9 mouse cellular contexts compared by ENCODE assay signal in genomic region chr11:98771844-98772525, GRCm38 (mm10). TPM values are rescaled to one million over a fixed set of nuclear protein-coding genes. Genes with fewer than 3 reads are reported as not detected.
DNase-seq lines count a peak whose midpoint lies in the region; ATAC-seq lines count a peak whose summit lies in the region.
"Had no signal": no experiment of that assay in that cellular context is flagged by ENCODE, and none has a peak within 500 bp of the region (broad histone marks: within the 10 kb centered on the region; RNA-seq: fewer than 3 reads in every experiment).

No protein-coding gene starts in this region.

- no peaks in the 10 kb centered on the region for H3K27me3 ChIP-seq in kidney, embryonic 15.5 days
- no peaks in the 10 kb centered on the region for H3K27me3 ChIP-seq in neural tube, embryonic 15.5 days (replicated peaks)

- no peaks in the 10 kb centered on the region for H3K9me3 ChIP-seq in kidney, embryonic 15.5 days (replicated peaks)
- no peaks in the 10 kb centered on the region for H3K9me3 ChIP-seq in neural tube, embryonic 15.5 days (replicated peaks)

- 0 out of 2 replicates have a peak overlapping the region, but pooled peaks have one; percentile 57 for H3K27ac ChIP-seq in kidney, embryonic 15.5 days
- H3K27ac ChIP-seq in neural tube, embryonic 15.5 days (replicated peaks): no peak overlapping the region

- DNase-seq in kidney, postnatal 14 days: no peak
- DNase-seq in adrenal gland, postnatal 14 days: peak; percentile 49
- peak; percentile 64 for DNase-seq in gastrocnemius, postnatal 10 days
- peak; percentile 31 to 57 for DNase-seq in layer of hippocampus, postnatal 25 days (ENCODE audit: extremely low spot score in 1 of 2, low spot score in 1 of 2)
- DNase-seq: thymus, postnatal 4 days had no signal

- no peak overlapping the region for H3K4me2 ChIP-seq in kidney, embryonic 15.5 days
- H3K4me2 ChIP-seq in neural tube, embryonic 15.5 days: no peak overlapping the region

- peaks cover 21% of the 10 kb centered on the region for H3K36me3 ChIP-seq in kidney, embryonic 15.5 days
- peaks cover 29% of the 10 kb centered on the region for H3K36me3 ChIP-seq in neural tube, embryonic 15.5 days

- peaks cover 76% of the 10 kb centered on the region for H3K4me1 ChIP-seq in kidney, embryonic 15.5 days
- peaks cover 74% of the 10 kb centered on the region for H3K4me1 ChIP-seq in neural tube, embryonic 15.5 days

- H3K9ac ChIP-seq in kidney, embryonic 15.5 days: no peak overlapping the region
- no peak overlapping the region for H3K9ac ChIP-seq in neural tube, embryonic 15.5 days (replicated peaks)

- no peak for ATAC-seq in kidney, embryonic 15.5 days (replicated peaks; ENCODE audit: low FRiP score)
- ATAC-seq in megakaryocyte progenitor cell, adult 5-6 weeks (replicated peaks; ENCODE audit: poor library complexity): no peak
- no peak for ATAC-seq in neural tube, embryonic 15.5 days (ENCODE audit: low FRiP score)
- ATAC-seq in activated CD4-positive, CD25-positive, alpha-beta regulatory T cell, adult 4 months: no peak

- no peak overlapping the region for H3K4me3 ChIP-seq in kidney, embryonic 15.5 days (replicated peaks)
- H3K4me3 ChIP-seq in neural tube, embryonic 15.5 days (replicated peaks): no peak overlapping the region

- 87% methylated on average over 11 of the region's 11 CpGs for WGBS in kidney, embryonic 15.5 days
- WGBS in neural tube, embryonic 15.5 days: 91% methylated on average over 11 of the region's 11 CpGs

RNA-seq across cellular contexts. Expression of gene Nr1d1, which starts 3.1 kb away (rescaled TPM):
- polyA plus RNA-seq in kidney, embryonic 15.5 days (2015; fragmentation: Nextera tagmentation; extraction: Ambion mirVana): 2.0 and 2.3 TPM in 2 replicates
- total RNA-seq in adrenal gland, postnatal 14 days (2021): 32.9 and 51.0 TPM in 2 replicates
- 10 to 100 TPM; 42.4 to 58.7 TPM for total RNA-seq in gastrocnemius, postnatal 10 days (2021)
- total RNA-seq in layer of hippocampus, postnatal 25 days (2021): 10 to 100 TPM; 78.1 to 92.2 TPM
- total RNA-seq in megakaryocyte progenitor cell, adult 5-6 weeks (2015): 3.3 and 3.5 TPM in 2 replicates
- total RNA-seq in megakaryocyte progenitor cell, adult 5-6 weeks (2017): 0.47 and 0.87 TPM in 2 replicates
- 3.8 and 4.0 TPM in 2 replicates for polyA plus RNA-seq in neural tube, embryonic 15.5 days (2015; fragmentation: Nextera tagmentation; extraction: Ambion mirVana)
- polyA plus RNA-seq in activated CD4-positive, CD25-positive, alpha-beta regulatory T cell, adult 4 months (2017; shearing (Covaris generic)): 1 to 10 TPM; 2.9 to 5.4 TPM

RNA-seq across cellular contexts. Expression of gene Msl1, which starts 23.3 kb away (rescaled TPM):
- 25.1 and 25.8 TPM in 2 replicates for polyA plus RNA-seq in kidney, embryonic 15.5 days (2015; fragmentation: Nextera tagmentation; extraction: Ambion mirVana)
- 88.5 and 88.7 TPM in 2 replicates for total RNA-seq in adrenal gland, postnatal 14 days (2021)
- 10 to 100 TPM; 62.6 to 74.1 TPM for total RNA-seq in gastrocnemius, postnatal 10 days (2021)
- 100 to 1,000 TPM; 170 to 176 TPM for total RNA-seq in layer of hippocampus, postnatal 25 days (2021)
- total RNA-seq in megakaryocyte progenitor cell, adult 5-6 weeks (2015): 60.8 and 62.0 TPM in 2 replicates
- total RNA-seq in megakaryocyte progenitor cell, adult 5-6 weeks (2017): 76.3 and 99.9 TPM in 2 replicates
- 27.5 and 30.1 TPM in 2 replicates for polyA plus RNA-seq in neural tube, embryonic 15.5 days (2015; fragmentation: Nextera tagmentation; extraction: Ambion mirVana)
- polyA plus RNA-seq in activated CD4-positive, CD25-positive, alpha-beta regulatory T cell, adult 4 months (2017; shearing (Covaris generic)): 10 to 100 TPM; 19.9 to 22.0 TPM

RNA-seq across cellular contexts. Expression of gene Thra, which starts 31.5 kb away (rescaled TPM):
- 21.7 and 26.9 TPM in 2 replicates for polyA plus RNA-seq in kidney, embryonic 15.5 days (2015; fragmentation: Nextera tagmentation; extraction: Ambion mirVana)
- total RNA-seq in adrenal gland, postnatal 14 days (2021): 106 and 124 TPM in 2 replicates
- 100 to 1,000 TPM; 149 to 169 TPM for total RNA-seq in gastrocnemius, postnatal 10 days (2021)
- total RNA-seq in layer of hippocampus, postnatal 25 days (2021): 1,000 to 10,000 TPM; 1,027 to 1,094 TPM
- total RNA-seq in megakaryocyte progenitor cell, adult 5-6 weeks (2015): 34.2 and 34.6 TPM in 2 replicates
- 21.8 and 25.3 TPM in 2 replicates for total RNA-seq in megakaryocyte progenitor cell, adult 5-6 weeks (2017)
- polyA plus RNA-seq in neural tube, embryonic 15.5 days (2015; fragmentation: Nextera tagmentation; extraction: Ambion mirVana): 104 and 125 TPM in 2 replicates
- 1 to 10 TPM; 1.4 to 3.5 TPM for polyA plus RNA-seq in activated CD4-positive, CD25-positive, alpha-beta regulatory T cell, adult 4 months (2017; shearing (Covaris generic))

RNA-seq across cellular contexts. Expression of gene Casc3, which starts 32.7 kb away (rescaled TPM):
- 40.6 and 40.8 TPM in 2 replicates for polyA plus RNA-seq in kidney, embryonic 15.5 days (2015; fragmentation: Nextera tagmentation; extraction: Ambion mirVana)
- total RNA-seq in adrenal gland, postnatal 14 days (2021): 37.8 and 38.8 TPM in 2 replicates
- total RNA-seq in gastrocnemius, postnatal 10 days (2021): 10 to 100 TPM; 19.1 to 26.2 TPM
- 10 to 100 TPM; 53.3 to 60.6 TPM for total RNA-seq in layer of hippocampus, postnatal 25 days (2021)
- total RNA-seq in megakaryocyte progenitor cell, adult 5-6 weeks (2015): 38.3 and 39.0 TPM in 2 replicates
- total RNA-seq in megakaryocyte progenitor cell, adult 5-6 weeks (2017): 18.3 and 31.7 TPM in 2 replicates
- polyA plus RNA-seq in neural tube, embryonic 15.5 days (2015; fragmentation: Nextera tagmentation; extraction: Ambion mirVana): 44.3 and 46.8 TPM in 2 replicates
- 10 to 100 TPM; 10.6 to 11.2 TPM for polyA plus RNA-seq in activated CD4-positive, CD25-positive, alpha-beta regulatory T cell, adult 4 months (2017; shearing (Covaris generic))

RNA-seq across cellular contexts. Expression of gene Med24, which starts 42.8 kb away (rescaled TPM):
- 58.2 and 64.7 TPM in 2 replicates for polyA plus RNA-seq in kidney, embryonic 15.5 days (2015; fragmentation: Nextera tagmentation; extraction: Ambion mirVana)
- 47.4 and 55.5 TPM in 2 replicates for total RNA-seq in adrenal gland, postnatal 14 days (2021)
- total RNA-seq in gastrocnemius, postnatal 10 days (2021): 10 to 100 TPM; 47.8 to 52.5 TPM
- 100 to 1,000 TPM; 118 to 130 TPM for total RNA-seq in layer of hippocampus, postnatal 25 days (2021)
- 28.7 and 30.9 TPM in 2 replicates for total RNA-seq in megakaryocyte progenitor cell, adult 5-6 weeks (2015)
- 36.2 and 46.3 TPM in 2 replicates for total RNA-seq in megakaryocyte progenitor cell, adult 5-6 weeks (2017)
- polyA plus RNA-seq in neural tube, embryonic 15.5 days (2015; fragmentation: Nextera tagmentation; extraction: Ambion mirVana): 59.6 and 60.9 TPM in 2 replicates
- 10 to 100 TPM; 19.1 to 27.9 TPM for polyA plus RNA-seq in activated CD4-positive, CD25-positive, alpha-beta regulatory T cell, adult 4 months (2017; shearing (Covaris generic))
